Mouse (Mus musculus) brain, adult 10 weeks (tissue): Measurements from ENCODE around the gene Olfr357. TPM values are rescaled to one million over a fixed set of nuclear protein-coding genes. Genes with fewer than 3 reads are reported as not detected.

ENCODE experiments used
- polyA plus RNA-seq: library from polyadenylated mRNA; stranded (reverse); fragments of 350-450 nt; fragmentation: Illumina TruSeq; extraction: RNeasy Lipid Tissue Mini Kit (QIAGEN cat#74804); gene quantifications from one replicate; pipeline ENCODE4 v1.2.3, GENCODE M21; 2015; ENCODE audit warnings: low read depth, low replicate concordance

Gene Olfr357
- polyA plus RNA-seq = not detected

GRCm38 (mm10) chr2:36993527-36993926 is at the start of gene Olfr357:
Gene Olfr357, plus strand, starts transcription at chr2:36993827.

GRCm38 (mm10) chr2:37009235-37009634 is 15.6 kb downstream of the Olfr357 start, which contains the start of gene Olfr358:
Gene Olfr358, minus strand, starts transcription at chr2:37009335.

Other genes starting within 250 kb of the Olfr357 start
- not detected for gene Olfr348, start 209.6 kb upstream of the Olfr357 start, polyA plus RNA-seq
- not detected for gene Olfr50, start 203.3 kb upstream of the Olfr357 start, polyA plus RNA-seq
- not detected for gene Olfr3, start 176.8 kb upstream of the Olfr357 start, polyA plus RNA-seq
- gene Olfr350, start 147.5 kb upstream of the Olfr357 start, polyA plus RNA-seq = not detected
- not detected for gene Olfr351, start 131.2 kb upstream of the Olfr357 start, polyA plus RNA-seq
- not detected for gene Olfr352, start 125.4 kb upstream of the Olfr357 start, polyA plus RNA-seq
- not detected for gene Olfr353, start 100.9 kb upstream of the Olfr357 start, polyA plus RNA-seq
- not detected for gene Olfr354, start 88.1 kb upstream of the Olfr357 start, polyA plus RNA-seq
- gene Olfr355, start 64.9 kb upstream of the Olfr357 start, polyA plus RNA-seq = not detected
- gene Olfr356, start 56.7 kb upstream of the Olfr357 start, polyA plus RNA-seq = not detected
- gene Olfr358, start 15.5 kb downstream of the Olfr357 start, polyA plus RNA-seq = not detected
- gene Olfr360, start 71.9 kb downstream of the Olfr357 start, polyA plus RNA-seq = not detected
- gene Olfr361, start 95.5 kb downstream of the Olfr357 start, polyA plus RNA-seq = not detected
- not detected for gene Olfr362, start 124.1 kb downstream of the Olfr357 start, polyA plus RNA-seq
- not detected for gene Olfr364-ps1, start 145.5 kb downstream of the Olfr357 start, polyA plus RNA-seq
- gene Olfr365, start 194.4 kb downstream of the Olfr357 start, polyA plus RNA-seq = not detected
- not detected for gene Olfr366, start 217.7 kb downstream of the Olfr357 start, polyA plus RNA-seq